Mouse (Mus musculus): ENCODE measurements around the gene Ephx4.

GRCm38 (mm10) chr5:107387788-107388187, 14.7 kb upstream of the Ephx4 start:
- TF ChIP-seq CTCF (IDR thresholded peaks at IDR 0.05; ENCODE audit: low read depth, low read length), result no peak
- no peak for TF ChIP-seq POLR2A (IDR thresholded peaks at IDR 0.05; ENCODE audit: insufficient read depth, low read length)
